Mouse (Mus musculus) thymus, adult 2 months (tissue): ENCODE measurements around the gene Shroom4.

ENCODE experiments used
- CTCF ChIP-seq: fragments of 200-500 bp; IDR thresholded peaks from 2 replicates; pipeline ENCODE4 v1.5.1; 2012; ENCODE audit warnings: mild to moderate bottlenecking, control low read depth, low read length, moderate library complexity, borderline replicate concordance; ENCODE audit not compliant: control insufficient read depth, poor library complexity, insufficient read depth; ENCODE audit errors: extremely low read depth
- POLR2A ChIP-seq: fragments of 200-500 bp; IDR thresholded peaks from 2 replicates; pipeline ENCODE4 v1.6.1; 2012; ENCODE audit warnings: mild to moderate bottlenecking, low read length, control low read depth, moderate library complexity; ENCODE audit not compliant: control insufficient read depth, poor library complexity, insufficient read depth; ENCODE audit errors: extremely low read depth

GRCm38 (mm10) chrX:6446422-6446821, 46.8 kb downstream of the Shroom4 start:
- TF ChIP-seq CTCF (no peak), POLR2A (no peak)
